ENCODE assay signal across 8 mouse cellular contexts in the genomic region with DNA sequence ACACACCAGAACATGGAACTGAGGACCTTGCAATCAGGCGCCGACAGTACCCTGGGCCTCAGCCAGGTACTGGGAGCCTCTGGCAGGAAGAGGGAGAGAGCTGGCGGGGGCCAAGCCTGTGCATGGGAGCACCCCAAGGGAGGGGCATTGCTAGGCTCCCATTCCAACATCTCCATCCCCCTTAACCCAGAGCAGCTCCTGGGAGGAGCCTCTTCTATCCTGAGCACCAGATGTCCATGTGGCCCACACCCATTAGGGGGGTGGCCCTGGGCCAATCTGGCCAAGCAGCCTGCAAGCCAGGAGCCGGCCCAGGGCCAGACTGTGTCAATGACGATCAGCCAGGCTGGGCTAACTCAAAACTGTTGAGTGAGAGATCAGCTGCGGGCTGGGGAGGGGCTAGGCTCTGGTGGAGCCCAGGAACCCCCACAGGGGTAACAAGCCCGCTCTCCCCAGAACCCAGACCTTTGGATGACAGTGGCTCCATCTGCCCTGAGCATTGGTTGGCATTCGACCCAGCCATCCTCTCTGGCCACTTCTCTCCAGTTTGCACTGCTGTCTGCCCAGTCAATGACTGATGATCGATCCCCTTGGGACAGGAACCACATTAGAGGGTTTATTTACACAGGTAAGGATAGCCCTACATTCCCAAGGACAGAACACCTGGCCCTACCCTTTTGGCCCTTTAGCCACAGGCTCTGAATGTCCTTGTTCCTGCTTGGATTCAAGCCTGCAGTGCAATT. TPM values are rescaled to one million over a fixed set of nuclear protein-coding genes. Genes with fewer than 3 reads are reported as not detected.
DNase-seq lines count a peak whose midpoint lies in the region; ATAC-seq lines count a peak whose summit lies in the region.

No protein-coding gene starts in this region.

- peaks cover 59% of the 10 kb centered on the region for H3K27me3 ChIP-seq in kidney, embryonic 16.5 days (ENCODE audit: insufficient read depth, low read length)
- H3K27me3 ChIP-seq in forebrain, embryonic 16.5 days (replicated peaks; ENCODE audit: control insufficient read depth, insufficient read depth, low read length), result peaks cover 31% of the 10 kb centered on the region
- peaks cover 68% of the 10 kb centered on the region for H3K27me3 ChIP-seq in lung, embryonic 15.5 days

- no peak overlapping the region for H3K4me3 ChIP-seq in kidney, embryonic 16.5 days (ENCODE audit: low read length)
- no peak overlapping the region for H3K4me3 ChIP-seq in forebrain, embryonic 16.5 days (replicated peaks; ENCODE audit: low read length)
- no peak overlapping the region for H3K4me3 ChIP-seq in lung, embryonic 15.5 days

- H3K9ac ChIP-seq in kidney, embryonic 16.5 days (replicated peaks; ENCODE audit: low read length), result 0 out of 2 replicates have a peak overlapping the region, but pooled peaks have one; percentile 20
- 0 out of 2 replicates have a peak overlapping the region, but pooled peaks have one; percentile 12 for H3K9ac ChIP-seq in forebrain, embryonic 16.5 days (replicated peaks; ENCODE audit: low read depth, low read length)
- H3K9ac ChIP-seq in lung, embryonic 15.5 days, result no peak overlapping the region

- no peaks in the 10 kb centered on the region for H3K9me3 ChIP-seq in kidney, embryonic 16.5 days (ENCODE audit: low read length)
- H3K9me3 ChIP-seq in forebrain, embryonic 16.5 days (ENCODE audit: control insufficient read depth, low read length), result no peaks in the 10 kb centered on the region
- no peaks in the 10 kb centered on the region for H3K9me3 ChIP-seq in lung, embryonic 15.5 days

- peaks cover 33% of the 10 kb centered on the region for H3K36me3 ChIP-seq in kidney, embryonic 16.5 days (ENCODE audit: insufficient read depth, low read length)
- peaks cover 12% of the 10 kb centered on the region for H3K36me3 ChIP-seq in forebrain, embryonic 16.5 days (ENCODE audit: control insufficient read depth, insufficient read depth)
- peaks cover 44% of the 10 kb centered on the region for H3K36me3 ChIP-seq in lung, embryonic 15.5 days

- H3K4me2 ChIP-seq in kidney, embryonic 16.5 days (replicated peaks; ENCODE audit: low read depth, low read length), result no peak overlapping the region
- H3K4me2 ChIP-seq in forebrain, embryonic 16.5 days (ENCODE audit: low read length), result no peak overlapping the region
- H3K4me2 ChIP-seq in lung, embryonic 15.5 days, result no peak overlapping the region

- no peak overlapping the region for H3K27ac ChIP-seq in kidney, embryonic 16.5 days (ENCODE audit: low read length)
- H3K27ac ChIP-seq in forebrain, embryonic 16.5 days (ENCODE audit: low read length), result no peak overlapping the region
- H3K27ac ChIP-seq in lung, embryonic 15.5 days, result no peak overlapping the region

- ATAC-seq in kidney, embryonic 16.5 days (ENCODE audit: low FRiP score, low TSS enrichment), result no peak
- peak; percentile 73 for ATAC-seq in forebrain, embryonic 16.5 days
- peak; percentile 72 for ATAC-seq in lung, embryonic 15.5 days (ENCODE audit: borderline replicate concordance, extremely low read depth, low FRiP score, low TSS enrichment)

- no peak for DNase-seq in kidney, adult 9 months
- peak; percentile 96 for DNase-seq in brain, adult 2 months (ENCODE audit: low read depth, low spot score)
- peak; percentile 87 for DNase-seq in heart, postnatal 4 days
- peak; percentile 73 to 76 for DNase-seq in right cerebral cortex, postnatal 10 days (ENCODE audit: low spot score in 2 of 2)
- no peak for DNase-seq in spleen, adult 12 weeks (ENCODE audit: low spot score)

- peaks cover 16% of the 10 kb centered on the region for H3K4me1 ChIP-seq in kidney, embryonic 16.5 days (ENCODE audit: insufficient read depth, low read length)
- H3K4me1 ChIP-seq in forebrain, embryonic 16.5 days (replicated peaks; ENCODE audit: control insufficient read depth, insufficient read depth, low read length), result peaks cover 28% of the 10 kb centered on the region
- H3K4me1 ChIP-seq in lung, embryonic 15.5 days, result peaks cover 15% of the 10 kb centered on the region

- 65% methylated on average over 9 of the region's 9 CpGs for WGBS in kidney, embryonic 16.5 days
- WGBS in forebrain, embryonic 16.5 days, result 40% methylated on average over 9 of the region's 9 CpGs
- 40% methylated on average over 9 of the region's 9 CpGs for WGBS in lung, embryonic 15.5 days

RNA-seq across cellular contexts. Expression of a gene that starts 6.1 kb away (rescaled TPM):
- 0.41 and 0.62 TPM in 2 replicates for polyA plus RNA-seq in kidney, embryonic 16.5 days (2015; fragmentation: Nextera tagmentation; extraction: Ambion mirVana)
- 0.66 and 0.70 TPM in 2 replicates for polyA plus RNA-seq in forebrain, embryonic 16.5 days (2015; fragmentation: Nextera tagmentation; extraction: Ambion mirVana)
- under 1 TPM; 0.52 to 0.95 TPM for total RNA-seq in heart, postnatal 4 days (2021)
- polyA plus RNA-seq in lung, embryonic 15.5 days (2015; fragmentation: Nextera tagmentation; extraction: Ambion mirVana), result 1.1 and 1.3 TPM in 2 replicates

RNA-seq across cellular contexts. Expression of a gene that starts 17.6 kb away (rescaled TPM):
- 0.15 TPM in 1 of 2 replicates, not detected in the other for polyA plus RNA-seq in kidney, embryonic 16.5 days (2015; fragmentation: Nextera tagmentation; extraction: Ambion mirVana)
- polyA plus RNA-seq in forebrain, embryonic 16.5 days (2015; fragmentation: Nextera tagmentation; extraction: Ambion mirVana), result 0.10 and 0.25 TPM in 2 replicates
- under 1 TPM; 0.36 to 0.41 TPM for total RNA-seq in heart, postnatal 4 days (2021)
- polyA plus RNA-seq in lung, embryonic 15.5 days (2015; fragmentation: Nextera tagmentation; extraction: Ambion mirVana), result 0.12 TPM in 1 of 2 replicates, not detected in the other

RNA-seq across cellular contexts. Expression of a gene that starts 38.0 kb away (rescaled TPM):
- 65.9 and 71.2 TPM in 2 replicates for polyA plus RNA-seq in kidney, embryonic 16.5 days (2015; fragmentation: Nextera tagmentation; extraction: Ambion mirVana)
- polyA plus RNA-seq in forebrain, embryonic 16.5 days (2015; fragmentation: Nextera tagmentation; extraction: Ambion mirVana), result 29.8 and 34.6 TPM in 2 replicates
- total RNA-seq in heart, postnatal 4 days (2021), result 10 to 100 TPM; 23.8 to 24.7 TPM
- 71.6 and 74.5 TPM in 2 replicates for polyA plus RNA-seq in lung, embryonic 15.5 days (2015; fragmentation: Nextera tagmentation; extraction: Ambion mirVana)

RNA-seq across cellular contexts. Expression of a gene that starts 45.7 kb away (rescaled TPM):
- not detected in 2 replicates for polyA plus RNA-seq in kidney, embryonic 16.5 days (2015; fragmentation: Nextera tagmentation; extraction: Ambion mirVana)
- 17.0 and 18.6 TPM in 2 replicates for polyA plus RNA-seq in forebrain, embryonic 16.5 days (2015; fragmentation: Nextera tagmentation; extraction: Ambion mirVana)
- total RNA-seq in heart, postnatal 4 days (2021), result not detected
- polyA plus RNA-seq in lung, embryonic 15.5 days (2015; fragmentation: Nextera tagmentation; extraction: Ambion mirVana), result not detected in 2 replicates

RNA-seq across cellular contexts. Expression of a gene that starts 59.6 kb away (rescaled TPM):
- polyA plus RNA-seq in kidney, embryonic 16.5 days (2015; fragmentation: Nextera tagmentation; extraction: Ambion mirVana), result 134 and 144 TPM in 2 replicates
- 229 and 232 TPM in 2 replicates for polyA plus RNA-seq in forebrain, embryonic 16.5 days (2015; fragmentation: Nextera tagmentation; extraction: Ambion mirVana)
- 10 to 100 TPM; 79.0 to 84.5 TPM for total RNA-seq in heart, postnatal 4 days (2021)
- 126 and 132 TPM in 2 replicates for polyA plus RNA-seq in lung, embryonic 15.5 days (2015; fragmentation: Nextera tagmentation; extraction: Ambion mirVana)

Comparison
In these comparisons a context has a peak if more than half of its experiments do, and no peak if none do; other contexts are left out.
1. DNase-seq: peak in brain, adult 2 months (single experiment), heart, postnatal 4 days (single experiment) and right cerebral cortex, postnatal 10 days (2 of 2); none in kidney, adult 9 months (single experiment) and spleen, adult 12 weeks (single experiment).